In genomic region chr7:100654441-100654840, GRCm38 (mm10) we compare ENCODE assay signal across 15 mouse cellular contexts. TPM values are rescaled to one million over a fixed set of nuclear protein-coding genes. Genes with fewer than 3 reads are reported as not detected.
DNase-seq lines count a peak whose midpoint lies in the region; ATAC-seq and TF ChIP-seq lines count a peak whose summit lies in the region.
"Had no signal": no experiment of that assay in that cellular context is flagged by ENCODE, and none has a peak within 500 bp of the region (broad histone marks: within the 10 kb centered on the region; RNA-seq: fewer than 3 reads in every experiment).

No protein-coding gene starts in this region.

- no peak for ATAC-seq in intestine, embryonic 14.5 days (replicated peaks; ENCODE audit: low FRiP score, low TSS enrichment, low read depth)
- ATAC-seq in intestine, postnatal 0 days, result no peak
- no peak for ATAC-seq in embryonic facial prominence, embryonic 12.5 days (ENCODE audit: insufficient number of reproducible peaks, insufficient read depth, low FRiP score, low TSS enrichment)
- ATAC-seq in hindbrain, embryonic 13.5 days (ENCODE audit: low FRiP score), result no peak
- ATAC-seq in midbrain, embryonic 15.5 days (replicated peaks), result no peak
- ATAC-seq: activated CD4-positive, CD25-positive, alpha-beta regulatory T cell, adult 4 months; intestine, embryonic 16.5 days had no signal

- intact Hi-C loops in left cerebral cortex, postnatal 36 days (cut with DNase I), result no loop called here

- peak; percentile 47 for DNase-seq in intestine, embryonic 14.5 days (ENCODE audit: low spot score)
- no peak for DNase-seq in thymus, adult 18-20 months
- DNase-seq in gastrocnemius, postnatal 25 days, result no peak
- DNase-seq in left cerebral cortex, postnatal 36 days (ENCODE audit: low spot score in 2 of 2), result no peak
- DNase-seq: cerebellum, adult 11 months; right cerebral cortex, postnatal 4 days had no signal

- TF ChIP-seq CTCF in intestine, postnatal 0 days (IDR thresholded peaks at IDR 0.05; ENCODE audit: low read depth), result no peak

- no peaks in the 10 kb centered on the region for H3K9me3 ChIP-seq in intestine, embryonic 14.5 days (ENCODE audit: control insufficient read depth, low read length)
- no peaks in the 10 kb centered on the region for H3K9me3 ChIP-seq in intestine, postnatal 0 days (ENCODE audit: control insufficient read depth)
- no peaks in the 10 kb centered on the region for H3K9me3 ChIP-seq in embryonic facial prominence, embryonic 12.5 days
- H3K9me3 ChIP-seq in hindbrain, embryonic 13.5 days, result no peaks in the 10 kb centered on the region
- H3K9me3 ChIP-seq in midbrain, embryonic 15.5 days, result no peaks in the 10 kb centered on the region
- H3K9me3 ChIP-seq: heart, embryonic 15.5 days had no signal

- no peaks in the 10 kb centered on the region for H3K36me3 ChIP-seq in intestine, embryonic 14.5 days (ENCODE audit: control insufficient read depth, insufficient read depth, low read length)
- peaks cover 3% of the 10 kb centered on the region; the same call in 1 of the 2 replicates for H3K36me3 ChIP-seq in intestine, postnatal 0 days (ENCODE audit: control insufficient read depth, insufficient read depth)
- no peaks in the 10 kb centered on the region for H3K36me3 ChIP-seq in embryonic facial prominence, embryonic 12.5 days
- peaks cover 6% of the 10 kb centered on the region; the same call in 1 of the 2 replicates for H3K36me3 ChIP-seq in hindbrain, embryonic 13.5 days
- H3K36me3 ChIP-seq in midbrain, embryonic 15.5 days (replicated peaks), result no peaks in the 10 kb centered on the region
- H3K36me3 ChIP-seq: heart, embryonic 15.5 days had no signal

- H3K4me2 ChIP-seq in intestine, embryonic 14.5 days (ENCODE audit: low read length), result no peak overlapping the region
- H3K4me2 ChIP-seq in intestine, postnatal 0 days (replicated peaks; ENCODE audit: low read depth), result no peak overlapping the region
- no peak overlapping the region for H3K4me2 ChIP-seq in embryonic facial prominence, embryonic 12.5 days (replicated peaks)
- H3K4me2 ChIP-seq in hindbrain, embryonic 13.5 days, result no peak overlapping the region
- no peak overlapping the region for H3K4me2 ChIP-seq in midbrain, embryonic 15.5 days
- H3K4me2 ChIP-seq: heart, embryonic 15.5 days had no signal

- WGBS in intestine, embryonic 14.5 days, result 88% methylated on average over 8 of the region's 8 CpGs
- 90% methylated on average over 8 of the region's 8 CpGs for WGBS in intestine, postnatal 0 days
- 81% methylated on average over 8 of the region's 8 CpGs for WGBS in embryonic facial prominence, embryonic 12.5 days
- WGBS in hindbrain, embryonic 13.5 days, result 76% methylated on average over 8 of the region's 8 CpGs
- 80% methylated on average over 8 of the region's 8 CpGs for WGBS in midbrain, embryonic 15.5 days

- peak overlapping the region; percentile 10; the same call in 1 of the 2 replicates for H3K27ac ChIP-seq in intestine, embryonic 14.5 days (ENCODE audit: low read depth)
- no peak overlapping the region for H3K27ac ChIP-seq in intestine, postnatal 0 days (ENCODE audit: low read depth, low read length)
- H3K27ac ChIP-seq in embryonic facial prominence, embryonic 12.5 days, result peak overlapping the region; percentile 48; the same call in 1 of the 2 replicates
- H3K27ac ChIP-seq in hindbrain, embryonic 13.5 days, result peak overlapping the region; percentile 77
- peak overlapping the region; percentile 56; the same call in 1 of the 2 replicates for H3K27ac ChIP-seq in midbrain, embryonic 15.5 days
- H3K27ac ChIP-seq: heart, embryonic 15.5 days had no signal

- H3K4me3 ChIP-seq in intestine, embryonic 14.5 days (ENCODE audit: low read depth, low read length), result no peak overlapping the region
- H3K4me3 ChIP-seq in intestine, postnatal 0 days (ENCODE audit: low read depth, low read length), result no peak overlapping the region
- no peak overlapping the region for H3K4me3 ChIP-seq in embryonic facial prominence, embryonic 12.5 days
- no peak overlapping the region for H3K4me3 ChIP-seq in hindbrain, embryonic 13.5 days
- H3K4me3 ChIP-seq in midbrain, embryonic 15.5 days, result no peak overlapping the region
- H3K4me3 ChIP-seq: erythroblast, embryonic 14.5 days; heart, embryonic 15.5 days had no signal

- H3K27me3 ChIP-seq in intestine, embryonic 14.5 days (replicated peaks; ENCODE audit: control insufficient read depth, insufficient read depth, low read length), result no peaks in the 10 kb centered on the region
- no peaks in the 10 kb centered on the region for H3K27me3 ChIP-seq in intestine, postnatal 0 days (replicated peaks; ENCODE audit: control insufficient read depth, insufficient read depth, low read length)
- H3K27me3 ChIP-seq in embryonic facial prominence, embryonic 12.5 days, result no peaks in the 10 kb centered on the region
- no peaks in the 10 kb centered on the region for H3K27me3 ChIP-seq in hindbrain, embryonic 13.5 days
- no peaks in the 10 kb centered on the region for H3K27me3 ChIP-seq in midbrain, embryonic 15.5 days (replicated peaks)
- H3K27me3 ChIP-seq: heart, embryonic 15.5 days had no signal

- no peak overlapping the region for H3K9ac ChIP-seq in intestine, embryonic 14.5 days (ENCODE audit: low read length)
- no peak overlapping the region for H3K9ac ChIP-seq in intestine, postnatal 0 days (ENCODE audit: low read depth, low read length)
- H3K9ac ChIP-seq in embryonic facial prominence, embryonic 12.5 days, result no peak overlapping the region
- peak overlapping the region; percentile 53; the same call in 1 of the 2 replicates for H3K9ac ChIP-seq in hindbrain, embryonic 13.5 days
- H3K9ac ChIP-seq in midbrain, embryonic 15.5 days, result no peak overlapping the region
- H3K9ac ChIP-seq: heart, embryonic 15.5 days had no signal

- H3K4me1 ChIP-seq in intestine, embryonic 14.5 days (replicated peaks; ENCODE audit: control insufficient read depth, insufficient read depth, low read length), result peaks cover 4% of the 10 kb centered on the region
- 0 out of 2 replicates have a peak, but pooled peaks cover 3% of the 10 kb centered on the region for H3K4me1 ChIP-seq in intestine, postnatal 0 days (replicated peaks; ENCODE audit: control insufficient read depth, insufficient read depth, low read length)
- H3K4me1 ChIP-seq in embryonic facial prominence, embryonic 12.5 days, result peaks cover 26% of the 10 kb centered on the region; the same call in 1 of the 2 replicates
- H3K4me1 ChIP-seq in hindbrain, embryonic 13.5 days (replicated peaks), result peaks cover 19% of the 10 kb centered on the region
- peaks cover 7% of the 10 kb centered on the region; the same call in 1 of the 2 replicates for H3K4me1 ChIP-seq in midbrain, embryonic 15.5 days

RNA-seq across cellular contexts. Expression of gene Plekhb1, which starts 7.8 kb away (rescaled TPM):
- polyA plus RNA-seq in intestine, embryonic 14.5 days (2014; fragmentation: Nextera tagmentation; extraction: Ambion mirVana), result 16.2 and 19.1 TPM in 2 replicates
- polyA plus RNA-seq in intestine, postnatal 0 days (2015; fragmentation: Nextera tagmentation; extraction: Ambion mirVana), result 12.9 and 14.6 TPM in 2 replicates
- 5.8 and 8.3 TPM in 2 replicates for polyA plus RNA-seq in embryonic facial prominence, embryonic 12.5 days (2016; fragmentation: Nextera tagmentation; extraction: Ambion mirVana)
- 12.8 and 16.0 TPM in 2 replicates for polyA plus RNA-seq in hindbrain, embryonic 13.5 days (2015; fragmentation: Nextera tagmentation; extraction: Ambion mirVana)
- 10.3 and 10.4 TPM in 2 replicates for polyA plus RNA-seq in midbrain, embryonic 15.5 days (2015; fragmentation: Nextera tagmentation; extraction: Ambion mirVana)
- total RNA-seq in gastrocnemius, postnatal 25 days (2021), result 10 to 100 TPM; 27.4 to 32.8 TPM
- 100 to 1,000 TPM; 131 to 184 TPM for total RNA-seq in left cerebral cortex, postnatal 36 days (2021)
- total RNA-seq: megakaryocyte, adult 5-6 weeks had no signal
- polyA plus RNA-seq: erythroblast, embryonic 14.5 days had no signal

RNA-seq across cellular contexts. Expression of gene Mrpl48, which starts 46.3 kb away (rescaled TPM):
- polyA plus RNA-seq in intestine, embryonic 14.5 days (2014; fragmentation: Nextera tagmentation; extraction: Ambion mirVana), result 89.4 and 94.6 TPM in 2 replicates
- polyA plus RNA-seq in intestine, postnatal 0 days (2015; fragmentation: Nextera tagmentation; extraction: Ambion mirVana), result 89.4 and 94.8 TPM in 2 replicates
- polyA plus RNA-seq in embryonic facial prominence, embryonic 12.5 days (2016; fragmentation: Nextera tagmentation; extraction: Ambion mirVana), result 64.3 and 67.4 TPM in 2 replicates
- polyA plus RNA-seq in hindbrain, embryonic 13.5 days (2015; fragmentation: Nextera tagmentation; extraction: Ambion mirVana), result 81.8 and 91.8 TPM in 2 replicates
- 79.0 and 80.2 TPM in 2 replicates for polyA plus RNA-seq in midbrain, embryonic 15.5 days (2015; fragmentation: Nextera tagmentation; extraction: Ambion mirVana)
- total RNA-seq in gastrocnemius, postnatal 25 days (2021), result 10 to 100 TPM; 57.9 to 58.4 TPM
- total RNA-seq in left cerebral cortex, postnatal 36 days (2021), result 10 to 100 TPM; 65.4 to 75.2 TPM

RNA-seq across cellular contexts. Expression of gene Rab6a, which starts 47.2 kb away (rescaled TPM):
- polyA plus RNA-seq in intestine, embryonic 14.5 days (2014; fragmentation: Nextera tagmentation; extraction: Ambion mirVana), result 118 and 121 TPM in 2 replicates
- polyA plus RNA-seq in intestine, postnatal 0 days (2015; fragmentation: Nextera tagmentation; extraction: Ambion mirVana), result 122 and 123 TPM in 2 replicates
- 121 and 126 TPM in 2 replicates for polyA plus RNA-seq in embryonic facial prominence, embryonic 12.5 days (2016; fragmentation: Nextera tagmentation; extraction: Ambion mirVana)
- polyA plus RNA-seq in hindbrain, embryonic 13.5 days (2015; fragmentation: Nextera tagmentation; extraction: Ambion mirVana), result 224 and 226 TPM in 2 replicates
- polyA plus RNA-seq in midbrain, embryonic 15.5 days (2015; fragmentation: Nextera tagmentation; extraction: Ambion mirVana), result 253 and 260 TPM in 2 replicates
- total RNA-seq in gastrocnemius, postnatal 25 days (2021), result 10 to 100 TPM; 52.0 to 52.7 TPM
- 100 to 1,000 TPM; 395 to 423 TPM for total RNA-seq in left cerebral cortex, postnatal 36 days (2021)

RNA-seq across cellular contexts. Expression of gene Fam168a, which starts 52.0 kb away (rescaled TPM):
- 42.9 and 46.1 TPM in 2 replicates for polyA plus RNA-seq in intestine, embryonic 14.5 days (2014; fragmentation: Nextera tagmentation; extraction: Ambion mirVana)
- polyA plus RNA-seq in intestine, postnatal 0 days (2015; fragmentation: Nextera tagmentation; extraction: Ambion mirVana), result 13.2 and 14.6 TPM in 2 replicates
- polyA plus RNA-seq in embryonic facial prominence, embryonic 12.5 days (2016; fragmentation: Nextera tagmentation; extraction: Ambion mirVana), result 51.8 and 53.4 TPM in 2 replicates
- 93.8 and 105 TPM in 2 replicates for polyA plus RNA-seq in hindbrain, embryonic 13.5 days (2015; fragmentation: Nextera tagmentation; extraction: Ambion mirVana)
- 112 and 126 TPM in 2 replicates for polyA plus RNA-seq in midbrain, embryonic 15.5 days (2015; fragmentation: Nextera tagmentation; extraction: Ambion mirVana)
- 10 to 100 TPM; 33.5 to 35.7 TPM for total RNA-seq in gastrocnemius, postnatal 25 days (2021)
- total RNA-seq in left cerebral cortex, postnatal 36 days (2021), result 100 to 1,000 TPM; 240 to 242 TPM
